Comparison of ENCODE assay signal across 14 mouse cellular contexts in genomic region chr4:154409237-154409721, GRCm38 (mm10).
DNase-seq lines count a peak whose midpoint lies in the region; ATAC-seq and TF ChIP-seq lines count a peak whose summit lies in the region.
"Had no signal": no experiment of that assay in that cellular context is flagged by ENCODE, and none has a peak within 500 bp of the region (broad histone marks: within the 10 kb centered on the region; RNA-seq: fewer than 3 reads in every experiment).

No protein-coding gene starts in this region.

- H3K4me3 ChIP-seq in ES-E14 (ENCODE audit: insufficient read depth in 1 of 2, low read depth in 1 of 2, low read length in 2 of 2, poor library complexity in 1 of 2, severe bottlenecking in 1 of 2) = peak overlapping the region; percentile 20 to 31; a peak in 3 of 4 replicates
- no peak overlapping the region for H3K4me3 ChIP-seq in forebrain, embryonic 10.5 days
- no peak overlapping the region for H3K4me3 ChIP-seq in intestine, postnatal 0 days (ENCODE audit: low read depth, low read length)
- H3K4me3 ChIP-seq: heart, embryonic 13.5 days; limb, embryonic 12.5 days had no signal

- 47% methylated on average over 19 of the region's 19 CpGs for WGBS in forebrain, embryonic 10.5 days
- 39% methylated on average over 19 of the region's 19 CpGs for WGBS in intestine, postnatal 0 days

- ATAC-seq in intestine, postnatal 0 days = peak; percentile 84

- H3K4me2 ChIP-seq in intestine, postnatal 0 days (replicated peaks; ENCODE audit: low read depth) = peak overlapping the region; percentile 17; the same call in 1 of the 2 replicates
- H3K4me2 ChIP-seq: heart, embryonic 13.5 days; limb, embryonic 12.5 days had no signal

- no peaks in the 10 kb centered on the region for H3K36me3 ChIP-seq in ES-E14 (ENCODE audit: control insufficient read depth, insufficient read depth, low read length, poor library complexity, severe bottlenecking)
- no peaks in the 10 kb centered on the region; the same call in 1 of the 2 replicates for H3K36me3 ChIP-seq in forebrain, embryonic 10.5 days (replicated peaks)
- no peaks in the 10 kb centered on the region for H3K36me3 ChIP-seq in intestine, postnatal 0 days (ENCODE audit: control insufficient read depth, insufficient read depth)
- H3K36me3 ChIP-seq: heart, embryonic 13.5 days; limb, embryonic 12.5 days had no signal

- H3K27ac ChIP-seq in ES-E14 (ENCODE audit: insufficient read depth, low read depth, low read length, poor library complexity, severe bottlenecking) = no peak overlapping the region; the same call in 1 of the 2 replicates
- peak overlapping the region; percentile 51 for H3K27ac ChIP-seq in forebrain, embryonic 10.5 days
- no peak overlapping the region for H3K27ac ChIP-seq in intestine, postnatal 0 days (ENCODE audit: low read depth, low read length)
- H3K27ac ChIP-seq: heart, embryonic 13.5 days had no signal

- peaks cover 64% of the 10 kb centered on the region for H3K27me3 ChIP-seq in forebrain, embryonic 10.5 days (ENCODE audit: poor library complexity, severe bottlenecking)
- H3K27me3 ChIP-seq in intestine, postnatal 0 days (replicated peaks; ENCODE audit: control insufficient read depth, insufficient read depth, low read length) = no peaks in the 10 kb centered on the region
- H3K27me3 ChIP-seq: CH12.LX had no signal

- peak overlapping the region; percentile 43 for H3K9ac ChIP-seq in ES-E14 (ENCODE audit: insufficient read depth, low read depth, low read length, poor library complexity, severe bottlenecking)
- no peak overlapping the region for H3K9ac ChIP-seq in intestine, postnatal 0 days (ENCODE audit: low read depth, low read length)
- H3K9ac ChIP-seq: limb, embryonic 12.5 days had no signal

- intact Hi-C loops in left cerebral cortex, postnatal 14 days (cut with DNase I) = no loop called here
- intact Hi-C loops in left cerebral cortex, postnatal 4 days (cut with DNase I) = no loop called here
- intact Hi-C loops in heart, postnatal 36 days (cut with DNase I) = no loop called here

- peaks cover 0 to 18% of the 10 kb centered on the region in 2 experiments; a peak in 3 of 4 replicates for H3K4me1 ChIP-seq in ES-E14 (ENCODE audit: control insufficient read depth in 2 of 2, insufficient read depth in 2 of 2, low read length in 2 of 2, poor library complexity in 1 of 2)
- peaks cover 72% of the 10 kb centered on the region for H3K4me1 ChIP-seq in forebrain, embryonic 10.5 days
- H3K4me1 ChIP-seq in intestine, postnatal 0 days (replicated peaks; ENCODE audit: control insufficient read depth, insufficient read depth, low read length) = peaks cover 4% of the 10 kb centered on the region

- DNase-seq in left cerebral cortex, postnatal 14 days (ENCODE audit: low spot score in 2 of 2) = peak; percentile 29 to 63
- no peak for DNase-seq in left cerebral cortex, postnatal 4 days
- peak; percentile 37 for DNase-seq in ES-E14 (ENCODE audit: low read depth, low spot score)
- no peak for DNase-seq in forebrain, embryonic 10.5 days (ENCODE audit: extremely low spot score, low spot score)
- no peak for DNase-seq in testis, postnatal 10 days (ENCODE audit: low spot score)
- no peak for DNase-seq in heart, postnatal 36 days
- no peak for DNase-seq in urinary bladder, adult 18-20 months (ENCODE audit: low spot score in 2 of 2)
- DNase-seq: adrenal gland, postnatal 14 days; cerebellum, adult 8-10 months; kidney, postnatal 4 days had no signal

- no peak for TF ChIP-seq CTCF in intestine, postnatal 0 days (IDR thresholded peaks at IDR 0.05; ENCODE audit: low read depth)

- in situ Hi-C loops in ES-E14 (cut with MboI; ENCODE audit: low sequenced_read_pairs in 2 of 2, unreplicated experiment in 2 of 2) = no loop called here

- no peaks in the 10 kb centered on the region for H3K9me3 ChIP-seq in ES-E14 (ENCODE audit: control insufficient read depth, insufficient read depth, low read depth, low read length)
- H3K9me3 ChIP-seq in forebrain, embryonic 10.5 days = no peaks in the 10 kb centered on the region
- no peaks in the 10 kb centered on the region for H3K9me3 ChIP-seq in intestine, postnatal 0 days (ENCODE audit: control insufficient read depth)
- H3K9me3 ChIP-seq: heart, embryonic 13.5 days; limb, embryonic 12.5 days had no signal

TF ChIP-seq in ES-E14, 5 proteins besides CTCF, POLR2A, EP300 and RAD21:
- TF ChIP-seq CHD2 (IDR thresholded peaks at IDR 0.05; ENCODE audit: low read depth, low read length) (peak; percentile 93), ZNF384 (IDR thresholded peaks at IDR 0.05; ENCODE audit: low read depth, low read length) (no peak)

Comparison
In these comparisons a context has a peak if more than half of its experiments do, and no peak if none do; other contexts are left out.
1. DNase-seq: peak in left cerebral cortex, postnatal 14 days (2 of 2) and ES-E14 (single experiment); none in left cerebral cortex, postnatal 4 days (single experiment), forebrain, embryonic 10.5 days (single experiment), testis, postnatal 10 days (single experiment), heart, postnatal 36 days (0 of 2) and urinary bladder, adult 18-20 months (0 of 2).
2. H3K4me3 ChIP-seq: peak in ES-E14 (2 of 2); none in forebrain, embryonic 10.5 days (single experiment) and intestine, postnatal 0 days (single experiment).